Mouse (Mus musculus): Measurements from ENCODE around the gene Wdr76. TPM values are rescaled to one million over a fixed set of nuclear protein-coding genes. Genes with fewer than 3 reads are reported as not detected.

Gene Wdr76
- polyA plus RNA-seq, 1 experiment from 2014 or later, result 14.6 TPM

GRCm38 (mm10) chr2:121551271-121551670, 44.7 kb downstream of the Wdr76 start:
- Histone ChIP-seq H3K9me3 (ENCODE audit: control insufficient read depth, low read length) (no peaks in the 10 kb centered on the region), H3K4me2 (no peak overlapping the region), H3K36me3 (ENCODE audit: control insufficient read depth, insufficient read depth, low read length) (peaks cover 4% of the 10 kb centered on the region), H3K9ac (ENCODE audit: low read length) (no peak overlapping the region), H3K27me3 (ENCODE audit: control insufficient read depth, insufficient read depth, low read length) (no peaks in the 10 kb centered on the region), H3K4me3 (ENCODE audit: low read depth, low read length) (no peak overlapping the region), H3K27ac (ENCODE audit: low read depth, low read length) (no peak overlapping the region), H3K4me1 (ENCODE audit: control insufficient read depth, insufficient read depth, low read length) (no peaks in the 10 kb centered on the region)
- ATAC-seq (ENCODE audit: low FRiP score) (no peak), DNase-seq (ENCODE audit: low spot score, missing footprints) (no peak)
- WGBS, result 80% methylated on average over 8 of the region's 8 CpGs

GRCm38 (mm10) chr2:121563117-121563516, 56.6 kb downstream of the Wdr76 start:
- H3K27ac ChIP-seq (ENCODE audit: low read depth, low read length), result no peak overlapping the region
- no peak overlapping the region for H3K4me3 ChIP-seq (ENCODE audit: low read depth, low read length)
- no peaks in the 10 kb centered on the region for H3K36me3 ChIP-seq (ENCODE audit: control insufficient read depth, insufficient read depth, low read length)
- H3K9ac ChIP-seq (ENCODE audit: low read length), result no peak overlapping the region
- H3K9me3 ChIP-seq (ENCODE audit: control insufficient read depth, low read length), result no peaks in the 10 kb centered on the region
- 92% methylated on average over 3 of the region's 3 CpGs for WGBS
- DNase-seq (ENCODE audit: low spot score, missing footprints) (no peak), ATAC-seq (ENCODE audit: low FRiP score) (no peak)
- no peaks in the 10 kb centered on the region for H3K4me1 ChIP-seq (ENCODE audit: control insufficient read depth, insufficient read depth, low read length)
- no peak overlapping the region for H3K4me2 ChIP-seq
- no peaks in the 10 kb centered on the region for H3K27me3 ChIP-seq (ENCODE audit: control insufficient read depth, insufficient read depth, low read length)

GRCm38 (mm10) chr2:121565911-121566310, 59.4 kb downstream of the Wdr76 start:
- 85% methylated on average over 5 of the region's 5 CpGs for WGBS
- no peak overlapping the region for H3K4me3 ChIP-seq (ENCODE audit: low read depth, low read length)
- no peaks in the 10 kb centered on the region for H3K4me1 ChIP-seq (ENCODE audit: control insufficient read depth, insufficient read depth, low read length)
- H3K36me3 ChIP-seq (ENCODE audit: control insufficient read depth, insufficient read depth, low read length), result no peaks in the 10 kb centered on the region
- DNase-seq (ENCODE audit: low spot score, missing footprints) (no peak), ATAC-seq (ENCODE audit: low FRiP score) (no peak)
- no peaks in the 10 kb centered on the region for H3K27me3 ChIP-seq (ENCODE audit: control insufficient read depth, insufficient read depth, low read length)
- no peaks in the 10 kb centered on the region for H3K9me3 ChIP-seq (ENCODE audit: control insufficient read depth, low read length)
- H3K4me2 ChIP-seq, result no peak overlapping the region
- no peak overlapping the region for H3K9ac ChIP-seq (ENCODE audit: low read length)
- H3K27ac ChIP-seq (ENCODE audit: low read depth, low read length), result no peak overlapping the region

- ATAC-seq (ENCODE audit: low FRiP score) (no peak), DNase-seq (ENCODE audit: low spot score, missing footprints) (no peak)
- Histone ChIP-seq H3K4me3 (ENCODE audit: low read depth, low read length) (no peak overlapping the region), H3K27ac (ENCODE audit: low read depth, low read length) (no peak overlapping the region), H3K4me1 (ENCODE audit: control insufficient read depth, insufficient read depth, low read length) (no peaks in the 10 kb centered on the region), H3K27me3 (ENCODE audit: control insufficient read depth, insufficient read depth, low read length) (no peaks in the 10 kb centered on the region), H3K9ac (ENCODE audit: low read length) (no peak overlapping the region), H3K36me3 (ENCODE audit: control insufficient read depth, insufficient read depth, low read length) (no peaks in the 10 kb centered on the region), H3K4me2 (no peak overlapping the region), H3K9me3 (ENCODE audit: control insufficient read depth, low read length) (no peaks in the 10 kb centered on the region)
- WGBS, result 86% methylated on average over 3 of the region's 3 CpGs
Observed at GRCm38 (mm10) chr2:121570049-121570448, 63.5 kb downstream of the Wdr76 start.

GRCm38 (mm10) chr2:121570999-121571655, 64.6 kb downstream of the Wdr76 start:
- Histone ChIP-seq H3K36me3 (ENCODE audit: control insufficient read depth, insufficient read depth, low read length) (no peaks in the 10 kb centered on the region), H3K4me3 (ENCODE audit: low read depth, low read length) (no peak overlapping the region), H3K9ac (ENCODE audit: low read length) (no peak overlapping the region), H3K27me3 (ENCODE audit: control insufficient read depth, insufficient read depth, low read length) (no peaks in the 10 kb centered on the region), H3K9me3 (ENCODE audit: control insufficient read depth, low read length) (no peaks in the 10 kb centered on the region), H3K27ac (ENCODE audit: low read depth, low read length) (no peak overlapping the region), H3K4me2 (no peak overlapping the region), H3K4me1 (ENCODE audit: control insufficient read depth, insufficient read depth, low read length) (no peaks in the 10 kb centered on the region)
- 77% methylated on average over 8 of the region's 8 CpGs for WGBS
- DNase-seq (ENCODE audit: low spot score, missing footprints) (no peak), ATAC-seq (ENCODE audit: low FRiP score) (no peak)

- ATAC-seq (ENCODE audit: low FRiP score) (peak; percentile 89), DNase-seq (ENCODE audit: low spot score, missing footprints) (peak; percentile 97)
- whole genome bisulfite sequencing, result 23% methylated on average over 7 of the region's 7 CpGs
- Histone ChIP-seq H3K9me3 (ENCODE audit: control insufficient read depth, low read length) (no peaks in the 10 kb centered on the region), H3K4me1 (ENCODE audit: control insufficient read depth, insufficient read depth, low read length) (no peaks in the 10 kb centered on the region), H3K4me3 (ENCODE audit: low read depth, low read length) (no peak overlapping the region), H3K9ac (ENCODE audit: low read length) (no peak overlapping the region), H3K27me3 (ENCODE audit: control insufficient read depth, insufficient read depth, low read length) (no peaks in the 10 kb centered on the region), H3K4me2 (no peak overlapping the region), H3K27ac (ENCODE audit: low read depth, low read length) (no peak overlapping the region), H3K36me3 (ENCODE audit: control insufficient read depth, insufficient read depth, low read length) (no peaks in the 10 kb centered on the region)
Observed at GRCm38 (mm10) chr2:121571780-121572179, 65.3 kb downstream of the Wdr76 start.

- DNase-seq (ENCODE audit: low spot score, missing footprints) (no peak), ATAC-seq (ENCODE audit: low FRiP score) (no peak)
- Histone ChIP-seq H3K9ac (ENCODE audit: low read length) (no peak overlapping the region), H3K4me3 (ENCODE audit: low read depth, low read length) (no peak overlapping the region), H3K9me3 (ENCODE audit: control insufficient read depth, low read length) (no peaks in the 10 kb centered on the region), H3K36me3 (ENCODE audit: control insufficient read depth, insufficient read depth, low read length) (no peaks in the 10 kb centered on the region), H3K27ac (ENCODE audit: low read depth, low read length) (no peak overlapping the region), H3K4me1 (ENCODE audit: control insufficient read depth, insufficient read depth, low read length) (no peaks in the 10 kb centered on the region), H3K4me2 (no peak overlapping the region), H3K27me3 (ENCODE audit: control insufficient read depth, insufficient read depth, low read length) (no peaks in the 10 kb centered on the region)
- WGBS, result 84% methylated on average over 9 of the region's 9 CpGs
Observed at GRCm38 (mm10) chr2:121574066-121574630, 67.6 kb downstream of the Wdr76 start.

- no peak overlapping the region for H3K4me3 ChIP-seq (ENCODE audit: low read depth, low read length)
- no peak overlapping the region for H3K27ac ChIP-seq (ENCODE audit: low read depth, low read length)
- WGBS, result 82% methylated on average over 8 of the region's 8 CpGs
- H3K36me3 ChIP-seq (ENCODE audit: control insufficient read depth, insufficient read depth, low read length), result no peaks in the 10 kb centered on the region
- no peak overlapping the region for H3K9ac ChIP-seq (ENCODE audit: low read length)
- H3K4me1 ChIP-seq (ENCODE audit: control insufficient read depth, insufficient read depth, low read length), result no peaks in the 10 kb centered on the region
- no peaks in the 10 kb centered on the region for H3K27me3 ChIP-seq (ENCODE audit: control insufficient read depth, insufficient read depth, low read length)
- H3K4me2 ChIP-seq, result no peak overlapping the region
- no peaks in the 10 kb centered on the region for H3K9me3 ChIP-seq (ENCODE audit: control insufficient read depth, low read length)
- DNase-seq (ENCODE audit: low spot score, missing footprints) (no peak), ATAC-seq (ENCODE audit: low FRiP score) (no peak)
Observed at GRCm38 (mm10) chr2:121575741-121576201, 69.2 kb downstream of the Wdr76 start.

GRCm38 (mm10) chr2:121582809-121583376, 76.4 kb downstream of the Wdr76 start:
- Histone ChIP-seq H3K27me3 (ENCODE audit: control insufficient read depth, insufficient read depth, low read length) (no peaks in the 10 kb centered on the region), H3K4me1 (ENCODE audit: control insufficient read depth, insufficient read depth, low read length) (peaks cover 3% of the 10 kb centered on the region), H3K27ac (ENCODE audit: low read depth, low read length) (no peak overlapping the region), H3K4me3 (ENCODE audit: low read depth, low read length) (no peak overlapping the region), H3K9me3 (ENCODE audit: control insufficient read depth, low read length) (no peaks in the 10 kb centered on the region), H3K36me3 (ENCODE audit: control insufficient read depth, insufficient read depth, low read length) (no peaks in the 10 kb centered on the region), H3K9ac (ENCODE audit: low read length) (no peak overlapping the region), H3K4me2 (no peak overlapping the region)
- 86% methylated on average over 13 of the region's 13 CpGs for WGBS
- no peak for DNase-seq (ENCODE audit: low spot score, missing footprints)
- ATAC-seq (ENCODE audit: low FRiP score), result no peak
